Mouse (Mus musculus) embryo, embryonic 10.5 days (tissue): ENCODE data around the gene Zkscan3.
"Not testable (repeated sequence)": the region's sequence is repeated elsewhere in the genome, so short reads cannot be mapped to it uniquely, and the experiment has no call there.

ENCODE experiments used
- DNase-seq: peaks from one replicate; pipeline ENCODE4 v3.0.0-alpha.2; 2015; ENCODE audit warnings: low spot score

Zkscan3 gene

DNA sequence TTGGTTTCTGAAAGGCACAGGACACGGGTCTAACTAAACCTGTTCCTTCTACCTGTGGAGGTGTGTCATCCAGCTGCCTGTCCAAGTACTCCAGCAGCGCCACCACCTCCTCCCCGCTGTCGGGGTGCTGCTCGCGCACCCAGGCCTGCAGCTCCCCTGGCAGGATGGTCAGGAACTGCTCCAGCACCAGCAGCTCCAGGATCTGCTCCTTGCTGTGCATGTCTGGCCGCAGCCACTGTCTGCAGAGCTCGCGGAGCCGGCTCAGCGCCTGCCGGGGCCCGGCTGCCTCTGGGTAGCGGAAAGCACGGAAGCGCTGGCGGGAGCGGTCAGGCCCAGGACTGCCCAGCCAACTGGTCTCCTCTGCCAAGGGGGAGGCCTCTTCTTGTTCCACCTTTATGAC lies 6.5 kb downstream of the Zkscan3 start:
- not testable (repeated sequence) for DNase-seq

DNA sequence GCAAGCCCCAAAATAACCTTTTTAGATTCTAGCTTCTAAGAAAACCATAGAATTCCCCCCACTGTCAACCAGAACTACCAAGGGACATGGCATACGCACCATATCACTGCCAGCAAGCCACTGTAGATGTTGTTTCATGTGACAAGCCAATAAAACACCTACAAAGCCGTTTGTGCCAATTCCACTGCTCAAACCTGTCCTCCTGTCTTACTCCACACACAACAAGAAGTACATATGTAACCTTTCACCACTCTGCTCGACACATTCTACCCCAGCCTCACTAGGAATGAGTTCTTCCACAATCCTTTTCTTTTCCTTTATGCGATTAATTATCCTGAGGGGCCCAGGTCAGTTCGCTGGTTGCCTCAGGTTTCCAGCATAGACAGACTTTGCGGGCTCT lies 6.9 kb downstream of the Zkscan3 start:
- no peak for DNase-seq

DNA sequence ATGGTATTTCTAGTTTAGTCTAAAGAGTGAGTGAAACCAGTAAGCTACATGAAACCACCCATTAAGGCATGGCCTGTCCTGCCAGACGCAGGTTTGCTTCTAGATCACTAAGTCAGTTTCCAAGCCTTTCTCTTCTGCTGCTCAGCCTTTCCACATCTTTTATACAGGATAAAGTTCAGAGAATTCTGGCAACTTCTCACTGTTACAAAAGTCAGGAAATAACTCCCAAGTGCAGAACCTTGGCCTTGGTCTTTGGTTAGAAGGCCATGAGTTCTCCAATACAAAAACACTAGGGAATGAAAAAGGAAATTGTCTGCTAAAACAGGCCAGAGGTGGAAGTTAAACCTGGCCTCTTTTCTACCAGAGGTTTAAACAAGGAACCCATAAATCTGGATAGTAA lies 7.3 kb downstream of the Zkscan3 start:
- DNase-seq: no peak

DNA sequence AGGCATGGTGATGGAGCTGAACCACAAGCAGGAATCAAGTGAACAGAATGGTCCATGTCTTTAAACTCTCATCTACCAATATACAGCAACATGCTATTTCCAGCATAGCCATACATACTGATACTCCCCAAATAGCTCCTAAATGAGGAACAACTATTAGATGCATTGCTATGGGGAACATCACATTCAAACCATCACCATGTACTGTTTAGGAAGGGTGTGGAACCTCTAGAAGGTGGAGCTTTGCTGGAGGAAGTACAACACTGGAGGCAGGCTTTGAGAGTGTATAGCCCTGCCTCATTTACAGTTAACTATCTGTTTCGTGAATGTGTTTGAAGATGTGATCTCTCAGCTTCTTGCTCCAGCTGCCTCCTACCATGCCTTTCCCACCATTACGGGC lies 24.8 kb downstream of the Zkscan3 start:
- no peak for DNase-seq

DNA sequence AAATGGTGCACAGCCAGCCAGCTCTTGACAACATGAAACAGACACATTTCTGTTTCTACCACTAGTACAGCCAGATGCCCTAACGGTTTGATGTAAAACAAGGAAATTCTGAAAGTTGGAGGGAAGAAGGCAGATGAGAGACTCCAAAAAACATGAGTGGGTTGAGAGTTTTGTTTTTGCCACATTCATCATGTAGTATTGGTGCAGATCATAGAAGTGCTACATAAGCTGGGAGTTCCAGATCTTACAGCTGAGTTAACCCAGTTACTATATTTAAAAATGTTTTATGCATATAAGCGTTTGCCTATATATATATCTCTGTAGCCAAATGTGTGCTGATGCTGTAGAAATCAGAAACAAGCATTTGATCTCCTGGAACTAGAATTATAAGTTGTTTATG lies 29.9 kb downstream of the Zkscan3 start:
- DNase-seq: no peak

DNA sequence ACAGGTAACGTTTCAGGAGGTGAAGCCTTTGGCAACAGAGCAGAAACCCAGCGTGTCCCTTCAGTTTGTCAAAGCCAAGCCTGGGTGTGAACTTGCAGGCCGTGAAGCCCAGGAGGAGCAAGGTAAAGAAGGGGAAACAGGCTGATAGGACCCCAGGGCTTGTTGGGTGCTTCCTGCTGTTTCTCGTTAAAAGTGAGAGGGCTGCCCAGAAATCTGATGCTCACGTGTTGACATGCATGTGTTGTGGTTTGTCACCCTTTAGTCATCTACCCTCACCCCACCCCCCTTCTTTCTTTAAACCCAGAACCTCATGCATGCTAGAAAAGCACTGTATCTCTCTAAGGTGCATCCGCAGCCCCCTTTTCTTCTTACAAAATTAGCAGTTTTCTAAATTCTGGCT lies 35.9 kb downstream of the Zkscan3 start:
- no peak for DNase-seq

DNA sequence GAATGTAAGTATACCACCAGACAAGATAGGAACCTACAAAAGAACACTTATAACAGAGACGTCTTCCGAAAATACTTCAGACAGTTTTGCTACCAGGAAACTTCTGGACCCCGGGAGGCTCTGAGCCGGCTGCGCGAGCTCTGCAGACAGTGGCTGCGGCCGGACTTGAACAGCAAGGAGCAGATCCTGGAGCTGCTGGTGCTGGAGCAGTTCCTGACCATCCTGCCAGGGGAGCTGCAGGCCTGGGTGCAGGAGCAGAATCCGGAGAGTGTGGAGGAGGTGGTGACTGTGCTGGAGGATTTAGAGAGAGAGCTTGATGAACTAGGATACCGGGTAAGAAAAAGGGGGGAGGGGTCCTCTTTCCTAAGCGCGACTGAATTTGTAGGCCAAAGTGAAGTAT lies 38.8 kb downstream of the Zkscan3 start:
- DNase-seq: peak; percentile 9

DNA sequence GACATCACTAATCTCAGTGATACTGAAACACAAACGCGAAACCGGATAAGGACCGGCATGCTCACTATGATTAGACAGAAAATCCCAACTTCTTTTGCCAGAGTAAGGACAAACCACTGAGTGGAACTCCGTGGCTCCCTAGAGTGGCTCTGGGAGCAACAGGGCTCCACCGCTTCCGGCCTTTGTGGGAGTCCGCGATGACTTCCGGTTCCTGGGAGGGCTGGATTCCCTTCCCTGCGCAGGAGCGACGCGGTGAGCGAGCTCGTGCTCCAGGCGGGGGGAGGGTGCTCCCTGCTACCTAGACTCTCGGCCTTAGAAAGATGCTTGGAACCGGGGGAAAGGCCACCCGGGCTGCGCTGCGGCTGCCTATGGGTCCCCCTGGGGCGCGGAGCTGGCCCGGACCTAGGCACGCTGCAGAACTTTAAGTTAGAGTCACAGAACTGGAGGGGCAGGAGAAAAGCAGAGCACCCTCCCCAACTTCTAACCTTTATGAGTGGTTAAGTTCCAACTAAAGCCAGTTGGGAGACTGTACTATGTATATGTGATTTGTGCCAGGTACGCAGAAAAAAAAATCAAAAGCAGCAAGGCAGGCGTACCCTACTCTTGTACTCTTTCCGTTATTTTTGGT lies 39.8 kb downstream of the Zkscan3 start, which contains the start of gene Zscan12:
Gene Zscan12 (plus strand): TSS at position 200 of the 628 bp plus-strand sequence.
- peak; percentile 98 for DNase-seq

DNA sequence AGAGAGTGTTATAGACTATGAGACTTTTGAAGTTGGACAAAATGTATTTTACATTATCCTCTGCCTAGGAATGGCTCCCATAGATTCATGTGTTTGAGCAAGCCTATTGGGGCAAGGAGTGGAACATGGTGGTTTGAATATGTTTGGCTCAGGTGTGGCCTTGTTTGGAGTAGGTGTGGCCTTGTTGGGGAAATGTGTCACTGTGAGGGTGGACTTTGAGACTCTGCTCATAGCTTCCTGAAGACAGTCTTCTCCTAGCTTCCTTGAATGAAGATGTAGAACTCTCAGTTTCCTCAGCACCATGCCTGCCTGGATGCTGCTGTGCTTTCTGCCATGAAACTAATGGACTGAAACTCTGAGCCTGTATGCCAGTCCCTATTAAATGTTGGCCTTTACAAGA lies 52.0 kb downstream of the Zkscan3 start:
- DNase-seq: no peak

DNA sequence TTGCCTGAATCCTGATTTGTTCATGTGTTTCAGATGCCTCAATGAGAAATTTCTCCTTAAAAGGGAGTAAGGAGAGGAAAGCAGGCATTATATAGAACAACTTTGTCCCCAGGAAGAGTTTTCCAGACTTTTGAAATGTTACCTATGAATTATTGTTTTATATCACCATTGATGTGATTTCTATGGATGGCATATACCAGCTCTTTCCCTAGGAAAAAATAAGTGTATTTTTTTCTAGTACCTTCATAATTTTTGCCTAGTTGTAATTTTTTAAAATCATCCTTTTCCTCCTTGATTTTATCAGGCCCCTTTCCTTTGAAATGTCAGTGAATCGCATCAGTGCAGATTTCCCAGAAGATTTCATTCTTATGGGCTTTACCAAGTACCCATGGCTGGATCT lies 55.9 kb downstream of the Zkscan3 start, which contains the start of gene Olfr1367:
Gene Olfr1367 (plus strand): TSS at position 301 of the 400 bp plus-strand sequence.
- DNase-seq: no peak
